Mouse (Mus musculus) gastrocnemius, postnatal 25 days (tissue): ENCODE results near the gene Mall. TPM values are rescaled to one million over a fixed set of nuclear protein-coding genes. Genes with fewer than 3 reads are reported as not detected.

Experiments used
- DNase-seq: peaks from one replicate; pipeline ENCODE4 v3.0.0; 2022
- total RNA-seq, 2 experiments: library from RNA; stranded (reverse); gene quantifications; 1 replicate in 1 of 2; 2 replicates in 1 of 2; pipeline ENCODE4 v1.2.3; 2021

Mall gene
- total RNA-seq, 2 experiments from 2014 or later: 3.7 to 5.5 TPM

GRCm38 (mm10) chr2:127728661-127729450, 876 bp downstream of the Mall start:
- DNase-seq: no peak

GRCm38 (mm10) chr2:127728146-127728545, 1.6 kb downstream of the Mall start:
- DNase-seq: no peak

GRCm38 (mm10) chr2:127723193-127723592, 6.5 kb downstream of the Mall start:
- no peak for DNase-seq

- DNase-seq: peak; percentile 64
Measured at GRCm38 (mm10) chr2:127722176-127722892, 7.4 kb downstream of the Mall start.

GRCm38 (mm10) chr2:127718839-127719468, 10.8 kb downstream of the Mall start:
- no peak for DNase-seq

- no peak for DNase-seq
Measured at GRCm38 (mm10) chr2:127714726-127715125, 15.0 kb downstream of the Mall start.

GRCm38 (mm10) chr2:127708792-127709191, 20.9 kb downstream of the Mall start:
- no peak for DNase-seq

- no peak for DNase-seq
Measured at GRCm38 (mm10) chr2:127708060-127708459, 21.7 kb downstream of the Mall start.

- DNase-seq: no peak
Measured at GRCm38 (mm10) chr2:127705267-127705666, 24.5 kb downstream of the Mall start.

- no peak for DNase-seq
Measured at GRCm38 (mm10) chr2:127689239-127689638, 40.5 kb downstream of the Mall start.

GRCm38 (mm10) chr2:127683687-127684331, 45.9 kb downstream of the Mall start:
- peak; percentile 52 for DNase-seq

- no peak for DNase-seq
Measured at GRCm38 (mm10) chr2:127667843-127668506, 61.8 kb downstream of the Mall start.

- no peak for DNase-seq
Measured at GRCm38 (mm10) chr2:127667015-127667414, 62.7 kb downstream of the Mall start.

- no peak for DNase-seq
Measured at GRCm38 (mm10) chr2:127662708-127663107, 67.0 kb downstream of the Mall start.

- DNase-seq: peak; percentile 15
Measured at GRCm38 (mm10) chr2:127656086-127656720, 73.5 kb downstream of the Mall start, which contains the start of gene Mal. Gene Mal (minus strand): TSS chr2:127656695.

- no peak for DNase-seq
Measured at GRCm38 (mm10) chr2:127655419-127655818, 74.3 kb downstream of the Mall start.

- no peak for DNase-seq
Measured at GRCm38 (mm10) chr2:127654786-127655185, 74.9 kb downstream of the Mall start.
